Mouse (Mus musculus) embryo, embryonic 11 days (tissue): ENCODE results near the gene a.
A peak's percentile ranks its signal among the peaks of the same experiment; 100 is the strongest.
"Not testable (repeated sequence)": the region's sequence is repeated elsewhere in the genome, so short reads cannot be mapped to it uniquely, and the experiment has no call there.

Experiments used
- DNase-seq: peaks from one replicate; pipeline ENCODE4 v3.0.0-alpha.2; 2015

Gene a

GRCm38 (mm10) chr2:154863672-154864071, 72.5 kb downstream of the a start:
- DNase-seq, result no peak

- no peak for DNase-seq
Observed at GRCm38 (mm10) chr2:154865696-154866095, 74.5 kb downstream of the a start.

GRCm38 (mm10) chr2:154868106-154868505, 76.9 kb downstream of the a start:
- no peak for DNase-seq

GRCm38 (mm10) chr2:154869954-154870641, 78.9 kb downstream of the a start:
- no peak for DNase-seq

- no peak for DNase-seq
Observed at GRCm38 (mm10) chr2:154876621-154877020, 85.4 kb downstream of the a start.

GRCm38 (mm10) chr2:154891585-154891984, 100.4 kb downstream of the a start:
- no peak for DNase-seq

- peak; percentile 99 for DNase-seq
Observed at GRCm38 (mm10) chr2:154892201-154893044, 101.2 kb downstream of the a start, which contains the start of gene Eif2s2. Gene Eif2s2, minus strand, starts transcription at chr2:154892935.

GRCm38 (mm10) chr2:154893045-154893385, 101.8 kb downstream of the a start:
- no peak for DNase-seq

GRCm38 (mm10) chr2:154893548-154893947, 102.3 kb downstream of the a start:
- DNase-seq, result no peak

GRCm38 (mm10) chr2:154899004-154899403, 107.8 kb downstream of the a start:
- not testable (repeated sequence) for DNase-seq

- DNase-seq, result not testable (repeated sequence)
Observed at GRCm38 (mm10) chr2:154899412-154899811, 108.2 kb downstream of the a start.

- no peak for DNase-seq
Observed at GRCm38 (mm10) chr2:154902111-154902510, 110.9 kb downstream of the a start.

GRCm38 (mm10) chr2:154905796-154906195, 114.6 kb downstream of the a start:
- no peak for DNase-seq

- DNase-seq, result not testable (repeated sequence)
Observed at GRCm38 (mm10) chr2:154908223-154908622, 117.0 kb downstream of the a start.

- DNase-seq, result no peak
Observed at GRCm38 (mm10) chr2:154909789-154910188, 118.6 kb downstream of the a start.

- DNase-seq, result peak; percentile 35
Observed at GRCm38 (mm10) chr2:154915922-154916541, 124.8 kb downstream of the a start.

- DNase-seq, result peak; percentile 72
Observed at GRCm38 (mm10) chr2:154916547-154916946, 125.3 kb downstream of the a start.

GRCm38 (mm10) chr2:154917866-154918641, 126.9 kb downstream of the a start:
- DNase-seq, result no peak

- DNase-seq, result no peak
Observed at GRCm38 (mm10) chr2:154920896-154921295, 129.7 kb downstream of the a start.

GRCm38 (mm10) chr2:154922134-154922533, 130.9 kb downstream of the a start:
- not testable (repeated sequence) for DNase-seq

GRCm38 (mm10) chr2:154925411-154926031, 134.3 kb downstream of the a start:
- DNase-seq, result no peak

- DNase-seq, result peak; percentile 34
Observed at GRCm38 (mm10) chr2:154926843-154927242, 135.6 kb downstream of the a start.
